Mouse (Mus musculus): ENCODE data around the gene Ccdc158. TPM values are rescaled to one million over a fixed set of nuclear protein-coding genes. Genes with fewer than 3 reads are reported as not detected.

The Ccdc158 gene
- polyA plus RNA-seq, 1 experiment: 0.28 TPM

DNA sequence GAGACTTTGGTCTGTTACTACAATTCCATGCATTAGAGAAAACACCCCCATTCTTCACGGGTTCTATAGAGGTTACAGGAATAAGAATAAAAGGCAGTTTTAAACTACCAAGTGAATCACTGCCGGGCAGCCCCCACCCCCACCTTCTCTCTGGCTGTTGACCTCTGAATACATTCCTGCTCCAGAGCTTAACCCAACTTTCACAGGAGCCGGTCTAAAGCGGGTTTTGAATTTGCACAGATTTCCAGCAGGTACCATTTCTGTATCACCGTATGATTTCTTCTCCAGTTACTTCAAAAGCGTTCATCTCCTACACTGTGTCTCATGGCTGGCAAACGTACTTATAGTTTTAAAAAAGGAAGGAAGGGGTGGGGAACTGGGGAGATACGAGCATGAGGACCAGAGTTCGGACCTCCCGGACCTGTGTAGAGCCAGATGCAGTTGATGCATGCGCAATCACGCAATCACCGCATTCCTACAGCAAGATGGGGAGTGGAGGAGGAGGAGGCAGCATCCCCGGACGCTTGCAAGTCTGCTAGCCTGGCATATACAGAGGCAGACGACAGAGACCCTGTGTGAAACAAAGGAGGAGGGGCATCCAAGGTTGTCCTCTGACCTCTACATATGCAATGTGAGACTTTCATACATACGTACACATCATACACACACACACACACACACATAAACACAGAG is 23.9 kb upstream of the Ccdc158 start:
- no peak for TF ChIP-seq POLR2A (IDR thresholded peaks at IDR 0.05; ENCODE audit: low read depth, low read length)
- no peak for TF ChIP-seq CTCF (conservative IDR thresholded peaks at IDR 0.05; ENCODE audit: insufficient read depth, insufficient read length, low read depth, low read length)
- H3K27me3 ChIP-seq (replicated peaks; ENCODE audit: control insufficient read depth, insufficient read depth, low read length): no peaks in the 10 kb centered on the region
- 40% methylated on average over 17 of the region's 17 CpGs for WGBS
- H3K4me1 ChIP-seq (ENCODE audit: control insufficient read depth, insufficient read depth, low read length): 0 out of 2 replicates have a peak, but pooled peaks cover 2% of the 10 kb centered on the region
- H3K36me3 ChIP-seq (ENCODE audit: control insufficient read depth, insufficient read depth, low read length): no peaks in the 10 kb centered on the region
- no peak overlapping the region for H3K4me3 ChIP-seq (ENCODE audit: insufficient read depth, low read depth, low read length)
- DNase-seq: no peak
- H3K27ac ChIP-seq (ENCODE audit: insufficient read depth, low read depth, low read length): no peak overlapping the region

DNA sequence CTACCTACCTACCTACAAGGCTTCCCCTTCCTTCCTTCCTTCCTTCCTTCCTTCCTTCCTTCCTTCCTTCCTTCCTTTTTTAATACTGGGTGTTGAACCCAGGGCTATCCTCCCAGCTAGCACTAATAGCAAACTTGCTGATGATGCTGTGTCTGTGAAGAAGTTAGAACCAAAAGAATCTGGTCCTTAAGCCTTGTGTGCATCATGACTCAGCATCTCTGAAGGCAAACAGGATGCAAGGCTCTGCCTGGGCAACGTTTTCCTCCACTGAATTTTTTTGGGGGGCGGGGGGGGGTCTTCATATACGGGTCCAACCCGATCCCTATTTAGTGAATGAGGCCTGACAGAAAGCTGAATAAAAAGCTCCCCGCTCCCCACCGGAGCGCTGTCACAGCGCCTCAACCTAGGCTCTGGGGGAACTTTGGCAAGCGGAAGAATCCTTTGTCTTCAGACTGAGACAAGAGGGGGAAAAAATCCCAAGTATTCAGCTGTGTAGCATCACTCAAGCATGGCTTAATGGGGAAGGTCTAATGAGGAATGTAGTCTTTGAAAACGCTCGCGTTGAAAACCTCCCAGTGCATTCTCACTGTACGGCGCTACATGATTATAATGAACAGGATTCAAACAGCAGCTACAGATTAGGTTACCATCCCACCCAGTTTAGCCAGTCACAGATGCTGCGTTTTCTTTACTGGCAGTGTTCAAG is 23.2 kb upstream of the Ccdc158 start:
- H3K36me3 ChIP-seq (ENCODE audit: control insufficient read depth, insufficient read depth, low read length): no peaks in the 10 kb centered on the region
- TF ChIP-seq CTCF (conservative IDR thresholded peaks at IDR 0.05; ENCODE audit: insufficient read depth, insufficient read length, low read depth, low read length) (no peak), POLR2A (IDR thresholded peaks at IDR 0.05; ENCODE audit: low read depth, low read length) (no peak)
- no peak overlapping the region for H3K4me3 ChIP-seq (ENCODE audit: insufficient read depth, low read depth, low read length)
- WGBS: 9% methylated on average over 15 of the region's 15 CpGs
- H3K4me1 ChIP-seq (ENCODE audit: control insufficient read depth, insufficient read depth, low read length): 0 out of 2 replicates have a peak, but pooled peaks cover 2% of the 10 kb centered on the region
- no peaks in the 10 kb centered on the region for H3K27me3 ChIP-seq (replicated peaks; ENCODE audit: control insufficient read depth, insufficient read depth, low read length)
- no peak overlapping the region for H3K27ac ChIP-seq (ENCODE audit: insufficient read depth, low read depth, low read length)
- DNase-seq: no peak

DNA sequence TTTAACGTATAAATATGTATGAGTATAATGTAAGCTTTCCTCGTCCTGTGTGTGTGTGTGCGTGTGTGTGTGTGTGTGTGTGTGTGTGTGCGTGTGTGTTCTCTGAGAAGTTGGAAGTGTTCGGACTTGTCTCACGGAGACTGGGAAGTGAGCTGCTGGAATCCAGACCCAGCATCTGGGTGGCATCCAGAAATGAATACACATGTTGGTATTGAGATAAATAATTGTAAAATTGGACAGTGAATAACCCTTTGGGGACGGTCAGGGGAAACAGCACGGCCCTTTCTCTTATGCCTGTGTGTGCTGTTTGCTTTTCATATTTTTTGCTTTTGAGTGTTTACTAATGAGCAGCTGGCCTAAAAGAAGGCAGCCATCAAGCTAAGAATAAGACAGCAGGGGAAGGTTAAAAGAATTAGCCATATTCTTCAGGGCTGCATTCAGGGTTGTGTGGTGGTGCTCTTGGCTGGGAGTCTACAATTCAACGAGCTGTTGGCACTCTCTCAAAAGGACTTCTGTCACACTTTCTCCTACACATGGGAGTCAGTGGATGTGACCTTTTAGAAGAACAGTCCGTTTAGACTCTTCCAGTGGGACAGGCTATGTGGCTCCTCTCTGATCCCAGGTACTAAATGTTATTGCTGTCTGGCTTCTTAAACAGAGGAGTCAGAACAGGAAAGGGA is 19.4 kb upstream of the Ccdc158 start:
- H3K4me3 ChIP-seq (ENCODE audit: insufficient read depth, low read depth, low read length): no peak overlapping the region
- no peaks in the 10 kb centered on the region for H3K36me3 ChIP-seq (ENCODE audit: control insufficient read depth, insufficient read depth, low read length)
- 0 out of 2 replicates have a peak, but pooled peaks cover 2% of the 10 kb centered on the region for H3K4me1 ChIP-seq (ENCODE audit: control insufficient read depth, insufficient read depth, low read length)
- H3K27ac ChIP-seq (ENCODE audit: insufficient read depth, low read depth, low read length): no peak overlapping the region
- no peak for DNase-seq
- H3K27me3 ChIP-seq (replicated peaks; ENCODE audit: control insufficient read depth, insufficient read depth, low read length): no peaks in the 10 kb centered on the region
- WGBS: 77% methylated on average over 10 of the region's 10 CpGs
- TF ChIP-seq POLR2A (IDR thresholded peaks at IDR 0.05; ENCODE audit: low read depth, low read length) (no peak), CTCF (conservative IDR thresholded peaks at IDR 0.05; ENCODE audit: insufficient read depth, insufficient read length, low read depth, low read length) (no peak)

DNA sequence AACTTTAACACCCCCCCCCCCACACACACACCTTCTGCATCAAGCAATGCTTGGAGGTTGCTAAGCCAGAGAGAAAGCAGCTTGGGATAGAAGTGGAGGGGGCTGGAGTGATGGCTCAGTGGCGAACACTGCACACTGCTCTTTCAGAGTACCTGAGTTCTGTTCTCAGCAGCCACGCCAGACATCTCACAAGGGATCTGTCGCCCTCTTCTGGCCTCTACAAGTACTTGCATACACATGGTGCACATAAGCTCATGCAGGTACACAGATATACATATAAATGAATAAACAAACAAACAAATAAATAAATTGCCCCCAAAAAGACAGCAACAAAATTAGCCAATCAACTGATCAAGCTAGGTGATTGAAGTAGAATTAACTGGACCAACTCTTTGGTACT is 18.7 kb upstream of the Ccdc158 start:
- 95% methylated on average over 3 of the region's 3 CpGs for WGBS
- Histone ChIP-seq H3K4me1 (ENCODE audit: control insufficient read depth, insufficient read depth, low read length) (0 out of 2 replicates have a peak, but pooled peaks cover 2% of the 10 kb centered on the region), H3K27ac (ENCODE audit: insufficient read depth, low read depth, low read length) (no peak overlapping the region), H3K27me3 (replicated peaks; ENCODE audit: control insufficient read depth, insufficient read depth, low read length) (no peaks in the 10 kb centered on the region), H3K4me3 (ENCODE audit: insufficient read depth, low read depth, low read length) (no peak overlapping the region), H3K36me3 (ENCODE audit: control insufficient read depth, insufficient read depth, low read length) (no peaks in the 10 kb centered on the region)
- TF ChIP-seq CTCF (conservative IDR thresholded peaks at IDR 0.05; ENCODE audit: insufficient read depth, insufficient read length, low read depth, low read length) (no peak), POLR2A (IDR thresholded peaks at IDR 0.05; ENCODE audit: low read depth, low read length) (no peak)
- DNase-seq: no peak

DNA sequence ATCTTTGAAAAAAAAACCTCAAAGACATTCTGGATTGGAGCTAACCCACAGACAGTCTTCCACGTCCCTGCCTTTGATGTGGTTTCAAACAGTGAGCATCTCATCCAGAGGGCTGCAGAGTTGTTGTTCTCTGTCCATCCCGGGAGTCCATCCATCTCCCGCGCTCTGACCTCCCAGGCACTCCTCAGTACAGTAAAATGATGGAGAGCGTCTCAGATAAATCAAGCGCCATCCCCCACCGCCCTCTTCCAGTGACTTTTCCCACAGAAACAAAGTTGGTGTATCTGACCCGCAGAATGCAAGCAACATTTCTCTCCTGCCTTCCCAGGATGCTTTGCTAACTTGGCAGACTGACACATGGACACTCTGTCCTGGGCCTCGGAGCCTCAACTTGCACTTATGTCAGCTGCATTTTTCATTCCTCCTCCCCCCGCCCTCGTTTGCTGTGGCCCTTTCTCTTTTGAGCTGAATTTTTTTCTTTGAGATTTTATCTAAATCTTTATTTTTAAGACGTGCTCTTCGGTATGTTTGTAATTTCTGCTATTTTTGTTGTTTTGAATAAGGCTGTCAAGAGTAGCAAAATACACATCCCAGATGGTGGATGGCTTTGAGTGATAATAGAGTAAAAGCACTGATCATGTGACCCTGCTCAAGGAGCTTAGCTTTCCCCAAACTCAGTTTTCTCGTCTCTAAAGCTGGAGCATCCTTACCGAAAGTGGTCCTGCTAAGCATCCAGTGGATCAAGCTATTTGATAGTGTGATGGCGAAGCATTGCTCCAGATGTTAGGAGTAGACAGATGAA is 17.3 kb upstream of the Ccdc158 start:
- no peaks in the 10 kb centered on the region for H3K27me3 ChIP-seq (replicated peaks; ENCODE audit: control insufficient read depth, insufficient read depth, low read length)
- H3K36me3 ChIP-seq (ENCODE audit: control insufficient read depth, insufficient read depth, low read length): no peaks in the 10 kb centered on the region
- H3K4me1 ChIP-seq (ENCODE audit: control insufficient read depth, insufficient read depth, low read length): no peaks in the 10 kb centered on the region
- 53% methylated on average over 16 of the region's 16 CpGs for WGBS
- peak overlapping the region; percentile 64 for H3K27ac ChIP-seq (ENCODE audit: insufficient read depth, low read depth, low read length)
- DNase-seq: peak; percentile 36
- no peak overlapping the region for H3K4me3 ChIP-seq (ENCODE audit: insufficient read depth, low read depth, low read length)
- no peak for TF ChIP-seq POLR2A (IDR thresholded peaks at IDR 0.05; ENCODE audit: low read depth, low read length)

DNA sequence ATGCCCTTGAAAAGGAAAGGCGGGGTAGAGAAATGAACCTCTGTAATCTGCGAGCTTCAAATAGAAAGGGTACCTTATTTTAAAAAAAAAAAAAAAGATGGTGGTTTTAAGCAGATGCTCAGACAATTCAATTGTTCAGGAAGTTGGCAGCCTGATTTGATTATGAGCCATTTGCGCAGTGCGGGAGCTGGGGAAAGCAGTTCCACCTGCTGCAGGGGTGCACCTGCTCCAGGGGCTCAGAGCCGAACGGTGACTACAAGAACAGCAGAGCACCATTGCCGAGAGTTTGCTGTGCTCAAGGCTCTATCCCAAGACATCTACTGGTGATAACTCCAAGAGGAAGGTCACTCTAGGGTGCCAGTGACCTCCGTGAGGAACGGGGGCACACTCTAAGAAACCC is 13.5 kb upstream of the Ccdc158 start:
- Histone ChIP-seq H3K36me3 (ENCODE audit: control insufficient read depth, insufficient read depth, low read length) (no peaks in the 10 kb centered on the region), H3K4me3 (ENCODE audit: insufficient read depth, low read depth, low read length) (no peak overlapping the region), H3K27ac (ENCODE audit: insufficient read depth, low read depth, low read length) (no peak overlapping the region), H3K4me1 (ENCODE audit: control insufficient read depth, insufficient read depth, low read length) (no peaks in the 10 kb centered on the region), H3K27me3 (replicated peaks; ENCODE audit: control insufficient read depth, insufficient read depth, low read length) (no peaks in the 10 kb centered on the region)
- 90% methylated on average over 9 of the region's 9 CpGs for WGBS
- TF ChIP-seq POLR2A (IDR thresholded peaks at IDR 0.05; ENCODE audit: low read depth, low read length) (no peak), CTCF (conservative IDR thresholded peaks at IDR 0.05; ENCODE audit: insufficient read depth, insufficient read length, low read depth, low read length) (no peak)
- DNase-seq: no peak

All from kidney, adult 2 months (tissue).